ENCODE assay signal across 19 mouse cellular contexts in genomic region chr2:123739688-123740087, GRCm38 (mm10).
"Had no signal": no experiment of that assay in that cellular context is flagged by ENCODE, and none has a peak within 500 bp of the region (broad histone marks: within the 10 kb centered on the region; RNA-seq: fewer than 3 reads in every experiment).

No protein-coding gene starts in this region.

- H3K4me3 ChIP-seq: midbrain, embryonic 10.5 days; midbrain, embryonic 12.5 days; myocyte; neural tube, embryonic 13.5 days; neural tube, embryonic 15.5 days had no signal

- H3K27ac ChIP-seq: midbrain, embryonic 10.5 days; midbrain, embryonic 12.5 days; neural tube, embryonic 13.5 days; neural tube, embryonic 15.5 days had no signal

- H3K4me2 ChIP-seq: lung, embryonic 14.5 days; midbrain, embryonic 12.5 days; neural tube, embryonic 13.5 days; neural tube, embryonic 15.5 days had no signal

- H3K9me3 ChIP-seq: midbrain, embryonic 10.5 days; midbrain, embryonic 12.5 days; neural tube, embryonic 13.5 days; neural tube, embryonic 15.5 days had no signal

- H3K4me1 ChIP-seq: midbrain, embryonic 10.5 days; midbrain, embryonic 12.5 days; neural tube, embryonic 13.5 days; neural tube, embryonic 15.5 days had no signal

- ATAC-seq: midbrain, embryonic 16.5 days had no signal

- H3K9ac ChIP-seq: lung, embryonic 14.5 days; midbrain, embryonic 12.5 days; neural tube, embryonic 13.5 days; neural tube, embryonic 15.5 days had no signal

- H3K36me3 ChIP-seq: midbrain, embryonic 10.5 days; midbrain, embryonic 12.5 days; neural tube, embryonic 13.5 days; neural tube, embryonic 15.5 days had no signal

- H3K27me3 ChIP-seq: midbrain, embryonic 12.5 days; neural tube, embryonic 13.5 days; neural tube, embryonic 15.5 days had no signal

- DNase-seq: lung, adult 18-20 months; lung, embryonic 14.5 days; lung, postnatal 10 days; lung, postnatal 4 days; midbrain, embryonic 14.5 days; retina, postnatal 1 day; right cerebral cortex, adult 18-20 months; right cerebral cortex, postnatal 25 days; right cerebral cortex, postnatal 4 days; spleen, adult 18-20 months; thymus, adult 18-20 months; thymus, postnatal 14 days; thymus, postnatal 36 days had no signal
